Mouse (Mus musculus) olfactory bulb, adult 2 months (tissue): ENCODE measurements around the gene Ddx23.

Source experiments
- CTCF ChIP-seq: fragments of 200-500 bp; IDR thresholded peaks from 2 replicates; pipeline ENCODE4 v1.5.1; 2012; ENCODE audit warnings: low read depth, mild to moderate bottlenecking, low read length, moderate library complexity; ENCODE audit not compliant: insufficient read depth
- POLR2A ChIP-seq: fragments of 200-500 bp; IDR thresholded peaks from 2 replicates; pipeline ENCODE4 v1.6.1; 2012; ENCODE audit warnings: mild to moderate bottlenecking, low read depth, low read length, moderate library complexity; ENCODE audit not compliant: insufficient read depth

- TF ChIP-seq CTCF (no peak), POLR2A (no peak)
Measured at GRCm38 (mm10) chr15:98602921-98603458, 59.7 kb downstream of the Ddx23 start.
